Mouse (Mus musculus) MEL (cell line): ENCODE measurements around the gene Plek. TPM values are rescaled to one million over a fixed set of nuclear protein-coding genes. Genes with fewer than 3 reads are reported as not detected.

Experiments used
- DNase-seq: peaks from one replicate; pipeline ENCODE4 v3.0.0; 2011; ENCODE audit warnings: low read depth, low spot score
- H3K27ac ChIP-seq: 2 replicates; pipeline ENCODE4 v1.5.1; 2012; ENCODE audit warnings: low read depth, mild to moderate bottlenecking, control low read depth, low read length, moderate library complexity; ENCODE audit not compliant: control insufficient read depth
- H3K27me3 ChIP-seq, 2 experiments: fragments of 150-350 bp in 1 of 2; sonication (generic) in 1 of 2; 2 replicates each; pipeline ENCODE4 v1.6.1; 2012; ENCODE audit warnings: low read length in 2 of 2, mild to moderate bottlenecking in 2 of 2, improper control_type of control experiment in 1 of 2, moderate library complexity in 1 of 2; ENCODE audit not compliant: insufficient read depth in 2 of 2, control insufficient read depth in 1 of 2
- H3K36me3 ChIP-seq, 2 experiments: 2 replicates each; pipeline ENCODE4 v1.6.1; 2012 to 2014; ENCODE audit warnings: low read length in 2 of 2, improper control_type of control experiment in 1 of 2, inconsistent platforms in 1 of 2, mild to moderate bottlenecking in 1 of 2; ENCODE audit not compliant: insufficient read depth in 2 of 2, control insufficient read depth in 1 of 2
- H3K4me1 ChIP-seq, 2 experiments: fragments of 150-350 bp in 1 of 2; sonication (generic) in 1 of 2; 2 replicates each; pipeline ENCODE4 v1.6.1; 2012; ENCODE audit warnings: low read length in 2 of 2, improper control_type of control experiment in 1 of 2, mild to moderate bottlenecking in 1 of 2; ENCODE audit not compliant: insufficient read depth in 2 of 2, control insufficient read depth in 1 of 2
- H3K4me3 ChIP-seq, 2 experiments: fragments of 150-350 bp in 1 of 2; sonication (generic) in 1 of 2; 2 replicates each; pipeline ENCODE4 v1.5.1; 2012; ENCODE audit warnings: low read depth in 2 of 2, low read length in 2 of 2, mild to moderate bottlenecking in 2 of 2, moderate library complexity in 2 of 2, control low read depth in 1 of 2, improper control_type of control experiment in 1 of 2; ENCODE audit not compliant: control insufficient read depth in 1 of 2, insufficient read depth in 1 of 2
- H3K79me2 ChIP-seq: 2 replicates; pipeline ENCODE4 v1.6.1; 2012; ENCODE audit warnings: mild to moderate bottlenecking, low read length, moderate library complexity; ENCODE audit not compliant: control insufficient read depth, poor library complexity, insufficient read depth
- H3K9ac ChIP-seq: 2 replicates; pipeline ENCODE4 v1.6.1; 2012; ENCODE audit warnings: low read depth, mild to moderate bottlenecking, control low read depth, low read length, moderate library complexity; ENCODE audit not compliant: control insufficient read depth, poor library complexity, severe bottlenecking
- H3K9me3 ChIP-seq: fragments of 150-350 bp; sonication (generic); replicated peaks from 2 replicates; pipeline ENCODE4 v1.6.1; 2012; ENCODE audit warnings: mild to moderate bottlenecking, low read length, improper control_type of control experiment, moderate library complexity; ENCODE audit not compliant: insufficient read depth
- BHLHE40 ChIP-seq: IDR thresholded peaks from 2 replicates; pipeline ENCODE4 v1.6.1; 2012; ENCODE audit warnings: low read depth, mild to moderate bottlenecking, inconsistent platforms, low read length, improper control_type of control experiment, borderline replicate concordance
- CHD1 ChIP-seq: IDR thresholded peaks from 2 replicates; pipeline ENCODE4 v1.6.1; 2012; ENCODE audit warnings: low read depth, mild to moderate bottlenecking, inconsistent platforms, low read length, improper control_type of control experiment
- ELF1 ChIP-seq: IDR thresholded peaks from 2 replicates; pipeline ENCODE4 v1.6.1; 2014; ENCODE audit warnings: low read depth, mild to moderate bottlenecking, inconsistent platforms, low read length, improper control_type of control experiment, moderate library complexity
- EP300 ChIP-seq, 2 experiments: IDR thresholded peaks; 2 replicates each; pipeline ENCODE4 v1.6.1; 2011; ENCODE audit warnings: improper control_type of control experiment in 2 of 2, low read length in 2 of 2, low read depth in 1 of 2, mild to moderate bottlenecking in 1 of 2
- ETS1 ChIP-seq: IDR thresholded peaks from 2 replicates; pipeline ENCODE4 v1.6.1; 2012; ENCODE audit warnings: low read depth, mild to moderate bottlenecking, inconsistent platforms, low read length, improper control_type of control experiment, moderate library complexity
- GABPA ChIP-seq: IDR thresholded peaks from 2 replicates; pipeline ENCODE4 v1.6.1; 2012; ENCODE audit warnings: low read depth, mild to moderate bottlenecking, inconsistent platforms, low read length, improper control_type of control experiment, moderate library complexity
- HCFC1 ChIP-seq: IDR thresholded peaks from 2 replicates; pipeline ENCODE4 v1.6.1; 2012; ENCODE audit warnings: low read depth, mild to moderate bottlenecking, inconsistent platforms, low read length, improper control_type of control experiment, moderate library complexity
- MXI1 ChIP-seq: IDR thresholded peaks from 2 replicates; pipeline ENCODE4 v1.6.1; 2011; ENCODE audit warnings: mild to moderate bottlenecking, low read depth, low read length, improper control_type of control experiment
- MYC ChIP-seq: IDR thresholded peaks from 2 replicates; pipeline ENCODE4 v1.6.1; 2011; ENCODE audit warnings: low read depth, mild to moderate bottlenecking, low read length, improper control_type of control experiment, moderate library complexity
- NRF1 ChIP-seq: IDR thresholded peaks from 2 replicates; pipeline ENCODE4 v1.6.1; 2014; ENCODE audit warnings: low read depth, mild to moderate bottlenecking, inconsistent platforms, low read length, improper control_type of control experiment, moderate library complexity; ENCODE audit not compliant: poor library complexity, insufficient read depth, severe bottlenecking
- POLR2A ChIP-seq, 2 experiments: IDR thresholded peaks; 2 replicates each; pipeline ENCODE4 v1.6.1; 2011 to 2012; ENCODE audit warnings: low read length in 2 of 2, mild to moderate bottlenecking in 2 of 2, control low read depth in 1 of 2, improper control_type of control experiment in 1 of 2, low read depth in 1 of 2, moderate library complexity in 1 of 2; ENCODE audit not compliant: control insufficient read depth in 1 of 2, insufficient read depth in 1 of 2, poor library complexity in 1 of 2
- RAD21 ChIP-seq: IDR thresholded peaks from 2 replicates; pipeline ENCODE4 v1.6.1; 2011; ENCODE audit warnings: mild to moderate bottlenecking, low read depth, low read length, improper control_type of control experiment
- RCOR1 ChIP-seq: IDR thresholded peaks from 2 replicates; pipeline ENCODE4 v1.6.1; 2012; ENCODE audit warnings: low read depth, mild to moderate bottlenecking, inconsistent platforms, low read length, improper control_type of control experiment
- SIN3A ChIP-seq: IDR thresholded peaks from 2 replicates; pipeline ENCODE4 v1.6.1; 2012; ENCODE audit warnings: low read length, improper control_type of control experiment, inconsistent platforms
- TAL1 ChIP-seq: IDR thresholded peaks from 2 replicates; pipeline ENCODE4 v1.6.1; 2012; ENCODE audit warnings: mild to moderate bottlenecking, inconsistent platforms, low read length, moderate library complexity, mixed read lengths
- TBP ChIP-seq: IDR thresholded peaks from 2 replicates; pipeline ENCODE4 v1.8.0; 2011; ENCODE audit warnings: low read depth, low read length, improper control_type of control experiment
- ZC3H11A ChIP-seq: IDR thresholded peaks from 2 replicates; pipeline ENCODE4 v1.6.1; 2012; ENCODE audit warnings: low read depth, mild to moderate bottlenecking, inconsistent platforms, low read length, improper control_type of control experiment
- ZNF384 ChIP-seq: IDR thresholded peaks from 2 replicates; pipeline ENCODE4 v1.6.1; 2012; ENCODE audit warnings: low read depth, mild to moderate bottlenecking, inconsistent platforms, low read length, improper control_type of control experiment
- polyA plus RNA-seq, 2 experiments: library from polyadenylated mRNA; stranded (reverse) in 1 of 2; unstranded in 1 of 2; fragments of >175 nt in 1 of 2; fragments of >200 nt in 1 of 2; gene quantifications; 2 replicates each; pipeline versions ENCODE4 v1.2.1 to v1.2.4; 2012; ENCODE audit warnings: low replicate concordance in 2 of 2, low read depth in 1 of 2; ENCODE audit not compliant: insufficient read length in 2 of 2, insufficient read depth in 1 of 2, missing spikeins in 1 of 2
- total RNA-seq: library from RNA; depleted of rRNA; stranded (reverse); fragments of 300-350 nt; gene quantifications from 2 replicates; pipeline ENCODE4 v1.2.3, GENCODE M21; 2012

Gene Plek
- total and polyA plus RNA-seq, 3 experiments, result 51.5 to 357 (median 76.7) TPM

GRCm38 (mm10) chr11:17002739-17003373, 49.3 kb downstream of the Plek start:
- peak overlapping the region; percentile 73 for H3K9ac ChIP-seq
- H3K79me2 ChIP-seq, result peaks cover 69% of the 10 kb centered on the region
- H3K27me3 ChIP-seq, result no peaks in the 10 kb centered on the region
- peak; percentile 82 for DNase-seq
- H3K4me3 ChIP-seq, result peak overlapping the region; percentile 14 to 19; a peak in 3 of 4 replicates
- peaks cover 40 to 52% of the 10 kb centered on the region in 2 experiments for H3K4me1 ChIP-seq
- TF ChIP-seq ZNF384 (no peak), NRF1 (no peak), BHLHE40 (no peak), EP300 (IDR thresholded peaks at IDR 0.05; ENCODE audit: low read depth in 1 of 2, low read length in 2 of 2) (peak in 1 of 2 experiments; percentile 57; a peak in 2 of 4 replicates), RCOR1 (no peak), HCFC1 (no peak), SIN3A (peak; percentile 59), ZC3H11A (no peak), MYC (peak; percentile 75; the same call in 1 of the 2 replicates), CHD1 (peak; percentile 76; the same call in 1 of the 2 replicates), TAL1 (peak; percentile 43), POLR2A (IDR thresholded peaks at IDR 0.05; ENCODE audit: control insufficient read depth in 1 of 2, insufficient read depth in 1 of 2, low read depth in 1 of 2, low read length in 2 of 2, poor library complexity in 1 of 2) (peak in 1 of 2 experiments; percentile 58; a peak in 1 of 4 replicates), MXI1 (peak; percentile 34), RAD21 (no peak), TBP (0 out of 2 replicates have a peak, but pooled peaks have one; percentile 33), GABPA (no peak), ETS1 (peak; percentile 85), ELF1 (peak; percentile 75)
- peak overlapping the region; percentile 100 for H3K27ac ChIP-seq
- peaks cover 9 to 60% of the 10 kb centered on the region in 2 experiments for H3K36me3 ChIP-seq
- no peaks in the 10 kb centered on the region for H3K9me3 ChIP-seq
